Mouse (Mus musculus): ENCODE data around the gene Actr6. TPM values are rescaled to one million over a fixed set of nuclear protein-coding genes. Genes with fewer than 3 reads are reported as not detected.

Gene Actr6
- total and polyA plus RNA-seq, 3 experiments: 14.4 to 414 (median 15.3) TPM

DNA sequence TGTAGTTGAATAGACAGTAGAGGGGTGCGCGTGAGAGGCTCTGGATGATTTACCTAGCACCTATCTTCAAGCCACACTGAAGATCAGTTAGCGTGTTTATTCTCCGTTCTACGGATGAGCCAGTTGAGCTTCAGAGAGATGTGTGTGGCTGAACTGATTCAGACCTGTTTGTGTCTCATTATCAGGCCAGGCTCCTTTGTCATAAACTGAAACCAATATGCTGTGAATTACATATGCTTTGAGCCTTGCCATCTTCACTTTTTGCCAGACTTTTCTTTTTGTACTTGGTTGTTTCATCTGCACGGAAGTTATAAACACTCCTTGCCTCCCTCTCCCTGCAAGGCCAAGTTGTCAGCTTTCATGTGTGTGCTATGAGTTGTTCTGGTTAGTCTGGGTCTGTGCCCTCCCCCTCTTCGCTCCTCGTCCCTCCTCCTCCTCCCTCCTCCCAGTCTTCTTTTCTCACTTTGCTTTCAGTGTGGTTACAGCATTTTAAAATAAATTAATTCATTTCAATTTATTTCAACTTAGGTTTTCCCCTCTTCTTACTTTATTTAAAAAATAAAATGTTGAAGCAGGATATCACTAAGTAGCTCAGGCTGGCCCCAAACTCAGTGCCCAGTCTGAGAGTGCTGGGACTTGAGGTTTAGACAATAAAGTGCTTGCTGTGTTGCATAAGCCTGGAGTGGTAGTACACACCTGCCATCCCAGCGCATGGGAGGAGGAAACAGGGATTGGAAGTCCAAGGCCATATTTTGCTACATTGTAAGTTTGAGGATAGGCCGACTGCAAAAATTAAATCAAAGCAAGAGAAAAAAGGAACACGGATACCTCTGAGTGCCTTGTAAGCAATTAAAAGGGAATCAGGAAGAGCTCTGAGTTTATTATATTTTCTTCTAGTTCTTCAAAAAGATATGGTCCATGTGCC is 34.0 kb upstream of the Actr6 start:
- Histone ChIP-seq H3K27ac (ENCODE audit: control insufficient read depth, low read depth, low read length) (peak overlapping the region; percentile 55), H3K4me1 (ENCODE audit: control insufficient read depth in 1 of 2, insufficient read depth in 2 of 2, low read length in 2 of 2) (peaks cover 11 to 16% of the 10 kb centered on the region in 2 experiments), H3K79me2 (ENCODE audit: control insufficient read depth, insufficient read depth, low read length, poor library complexity) (peaks cover 8% of the 10 kb centered on the region; the same call in 1 of the 2 replicates), H3K9ac (ENCODE audit: control insufficient read depth, low read depth, low read length, poor library complexity, severe bottlenecking) (peak overlapping the region; percentile 62), H3K4me3 (ENCODE audit: control insufficient read depth in 1 of 2, insufficient read depth in 1 of 2, low read depth in 2 of 2, low read length in 2 of 2) (peak overlapping the region; percentile 20 to 36), H3K9me3 (replicated peaks; ENCODE audit: insufficient read depth, low read length) (no peaks in the 10 kb centered on the region), H3K36me3 (ENCODE audit: control insufficient read depth in 1 of 2, insufficient read depth in 2 of 2, low read length in 2 of 2) (peaks cover 0 to 9% of the 10 kb centered on the region in 2 experiments; a peak in 2 of 4 replicates), H3K27me3 (ENCODE audit: control insufficient read depth in 1 of 2, insufficient read depth in 2 of 2, low read length in 2 of 2) (no peaks in the 10 kb centered on the region)
- peak; percentile 66 for DNase-seq (ENCODE audit: low read depth, low spot score)
- peak; percentile 34; the same call in 1 of the 2 replicates for TF ChIP-seq ETS1 (IDR thresholded peaks at IDR 0.05; ENCODE audit: low read depth, low read length)
- TF ChIP-seq CTCF (IDR thresholded peaks at IDR 0.05 in 2 of 3, conservative IDR thresholded peaks at IDR 0.05 in 1 of 3; ENCODE audit: control insufficient read depth in 1 of 3, insufficient read depth in 1 of 3, low read depth in 2 of 3, low read length in 3 of 3, poor library complexity in 1 of 3, severe bottlenecking in 1 of 3): no peak
- TF ChIP-seq MAX (IDR thresholded peaks at IDR 0.05; ENCODE audit: low read length): peak; percentile 18; the same call in 1 of the 2 replicates
- 0 out of 2 replicates have a peak, but pooled peaks have one; percentile 8 for TF ChIP-seq NELFE (IDR thresholded peaks at IDR 0.05; ENCODE audit: low read depth, low read length)

DNA sequence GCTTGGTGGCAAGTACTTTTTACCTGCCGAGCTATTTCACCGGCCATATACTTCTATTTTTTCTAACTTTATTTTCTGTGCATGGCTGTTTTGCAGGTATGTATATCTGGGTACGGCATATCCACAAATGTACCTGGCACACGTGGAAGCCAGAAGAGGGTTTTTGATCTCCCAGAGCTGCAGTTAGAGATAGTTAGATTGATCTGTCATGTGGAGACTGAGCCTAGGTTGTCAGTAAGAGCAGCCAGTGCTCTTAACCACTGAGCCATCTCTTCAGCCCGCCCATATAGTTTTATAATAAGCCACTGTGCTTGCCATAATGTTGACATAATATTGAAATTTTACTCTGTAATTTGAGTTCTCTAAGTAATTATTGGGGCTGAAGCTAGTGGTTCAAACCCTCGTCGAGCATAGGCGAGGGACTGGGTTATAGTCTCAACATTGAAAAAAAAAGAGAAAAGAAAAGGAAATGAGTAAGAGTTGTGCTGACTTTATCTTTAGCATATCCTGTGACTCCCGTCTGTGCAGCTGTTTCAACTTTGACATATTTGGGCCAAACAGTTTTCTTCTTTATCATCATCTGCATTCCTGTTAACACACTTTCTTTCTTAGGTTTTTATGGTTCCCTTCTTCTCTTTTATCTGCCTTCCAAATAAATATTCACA is 32.5 kb upstream of the Actr6 start:
- Histone ChIP-seq H3K79me2 (ENCODE audit: control insufficient read depth, insufficient read depth, low read length, poor library complexity) (peaks cover 8% of the 10 kb centered on the region; the same call in 1 of the 2 replicates), H3K27ac (ENCODE audit: control insufficient read depth, low read depth, low read length) (peak overlapping the region; percentile 75), H3K4me1 (ENCODE audit: control insufficient read depth in 1 of 2, insufficient read depth in 2 of 2, low read length in 2 of 2) (peaks cover 11 to 16% of the 10 kb centered on the region in 2 experiments), H3K9me3 (replicated peaks; ENCODE audit: insufficient read depth, low read length) (no peaks in the 10 kb centered on the region), H3K9ac (ENCODE audit: control insufficient read depth, low read depth, low read length, poor library complexity, severe bottlenecking) (peak overlapping the region; percentile 55), H3K36me3 (ENCODE audit: control insufficient read depth in 1 of 2, insufficient read depth in 2 of 2, low read length in 2 of 2) (peaks cover 0 to 9% of the 10 kb centered on the region in 2 experiments; a peak in 2 of 4 replicates), H3K4me3 (ENCODE audit: control insufficient read depth in 1 of 2, insufficient read depth in 1 of 2, low read depth in 2 of 2, low read length in 2 of 2) (peak overlapping the region; percentile 19 to 37), H3K27me3 (ENCODE audit: control insufficient read depth in 1 of 2, insufficient read depth in 2 of 2, low read length in 2 of 2) (no peaks in the 10 kb centered on the region)
- peak; percentile 72 for DNase-seq (ENCODE audit: low read depth, low spot score)
- peak; percentile 97 for TF ChIP-seq SIN3A (IDR thresholded peaks at IDR 0.05; ENCODE audit: low read length)
- TF ChIP-seq USF2 (IDR thresholded peaks at IDR 0.05; ENCODE audit: borderline replicate concordance in 1 of 2, insufficient read depth in 1 of 2, low read depth in 1 of 2, low read length in 2 of 2): no peak
- no peak for TF ChIP-seq ZC3H11A (IDR thresholded peaks at IDR 0.05; ENCODE audit: low read depth, low read length)
- peak; percentile 13; the same call in 1 of the 2 replicates for TF ChIP-seq MYC (IDR thresholded peaks at IDR 0.05; ENCODE audit: low read depth, low read length)
- no peak for TF ChIP-seq CHD2 (IDR thresholded peaks at IDR 0.05; ENCODE audit: low read length)
- TF ChIP-seq MYB (IDR thresholded peaks at IDR 0.05; ENCODE audit: low read depth, low read length): no peak
- TF ChIP-seq CHD1 (IDR thresholded peaks at IDR 0.05; ENCODE audit: low read depth, low read length): no peak
- TF ChIP-seq TAL1 (IDR thresholded peaks at IDR 0.05; ENCODE audit: low read length): no peak
- TF ChIP-seq TBP (IDR thresholded peaks at IDR 0.05; ENCODE audit: low read depth, low read length): 0 out of 2 replicates have a peak, but pooled peaks have one; percentile 19
- TF ChIP-seq KAT2A (conservative IDR thresholded peaks at IDR 0.05; ENCODE audit: low read depth, low read length): no peak
- peak; percentile 78 to 79 for TF ChIP-seq EP300 (IDR thresholded peaks at IDR 0.05; ENCODE audit: low read depth in 1 of 2, low read length in 2 of 2)
- TF ChIP-seq GATA1 (IDR thresholded peaks at IDR 0.05; ENCODE audit: low read depth, low read length): peak; percentile 83
- TF ChIP-seq MAX (IDR thresholded peaks at IDR 0.05; ENCODE audit: low read length): no peak; the same call in 1 of the 2 replicates
- peak; percentile 99 for TF ChIP-seq ETS1 (IDR thresholded peaks at IDR 0.05; ENCODE audit: low read depth, low read length)
- no peak for TF ChIP-seq USF1 (IDR thresholded peaks at IDR 0.05; ENCODE audit: low read depth, low read length)
- TF ChIP-seq NELFE (IDR thresholded peaks at IDR 0.05; ENCODE audit: low read depth, low read length): no peak
- no peak for TF ChIP-seq MAZ (IDR thresholded peaks at IDR 0.05; ENCODE audit: low read depth, low read length)
- TF ChIP-seq MEF2A (IDR thresholded peaks at IDR 0.05; ENCODE audit: extremely low read depth, insufficient replicate concordance, low read depth, low read length, poor library complexity, severe bottlenecking): no peak
- TF ChIP-seq SMC3 (IDR thresholded peaks at IDR 0.05; ENCODE audit: low read depth, low read length): no peak
- TF ChIP-seq ZNF384 (IDR thresholded peaks at IDR 0.05; ENCODE audit: low read depth, low read length): peak; percentile 93
- TF ChIP-seq UBTF (IDR thresholded peaks at IDR 0.05; ENCODE audit: borderline replicate concordance, insufficient read depth, low read depth, low read length): no peak
- no peak for TF ChIP-seq E2F4 (IDR thresholded peaks at IDR 0.05; ENCODE audit: borderline replicate concordance, low read depth, low read length)
- TF ChIP-seq MAFK (IDR thresholded peaks at IDR 0.05; ENCODE audit: borderline replicate concordance, low read depth, low read length): no peak
- TF ChIP-seq ZMIZ1 (IDR thresholded peaks at IDR 0.05; ENCODE audit: low read depth, low read length): no peak
- no peak for TF ChIP-seq ZKSCAN1 (IDR thresholded peaks at IDR 0.05; ENCODE audit: low read depth, low read length)
- TF ChIP-seq CTCF (IDR thresholded peaks at IDR 0.05 in 2 of 3, conservative IDR thresholded peaks at IDR 0.05 in 1 of 3; ENCODE audit: control insufficient read depth in 1 of 3, insufficient read depth in 1 of 3, low read depth in 2 of 3, low read length in 3 of 3, poor library complexity in 1 of 3, severe bottlenecking in 1 of 3): no peak
